Mouse (Mus musculus): ENCODE results near the gene Myo1c. TPM values are rescaled to one million over a fixed set of nuclear protein-coding genes. Genes with fewer than 3 reads are reported as not detected.

Myo1c gene
- 70.5 and 74.3 TPM in 2 replicates for polyA plus RNA-seq (2015; fragmentation: Nextera tagmentation; extraction: Ambion mirVana)

DNA sequence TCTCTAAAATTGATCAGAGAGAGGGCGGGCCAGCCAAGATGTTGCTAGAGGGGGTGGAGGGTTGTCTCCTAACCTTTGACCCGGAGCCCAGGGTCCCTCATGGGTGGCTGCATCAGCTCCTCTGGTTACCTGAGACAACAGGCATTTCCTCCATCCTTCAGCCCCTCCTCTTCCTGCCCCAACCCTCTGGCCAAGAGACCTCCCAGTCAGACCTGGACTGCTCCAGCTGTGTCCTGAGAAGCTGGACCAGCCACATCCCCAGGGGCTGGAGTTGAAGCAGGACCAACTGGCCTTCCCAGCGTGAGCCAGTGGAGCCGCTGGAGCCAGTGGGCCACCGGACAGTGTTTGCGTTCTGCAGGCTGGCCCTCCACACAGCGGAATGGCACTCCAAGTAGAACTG lies at the start of gene Myo1c:
TSS of gene Myo1c (plus strand) at position 194 of the 400 bp plus-strand sequence.
- peaks cover 41% of the 10 kb centered on the region for H3K4me1 ChIP-seq (ENCODE audit: control insufficient read depth, insufficient read depth, low read length)
- 75% methylated on average over 7 of the region's 7 CpGs for WGBS

DNA sequence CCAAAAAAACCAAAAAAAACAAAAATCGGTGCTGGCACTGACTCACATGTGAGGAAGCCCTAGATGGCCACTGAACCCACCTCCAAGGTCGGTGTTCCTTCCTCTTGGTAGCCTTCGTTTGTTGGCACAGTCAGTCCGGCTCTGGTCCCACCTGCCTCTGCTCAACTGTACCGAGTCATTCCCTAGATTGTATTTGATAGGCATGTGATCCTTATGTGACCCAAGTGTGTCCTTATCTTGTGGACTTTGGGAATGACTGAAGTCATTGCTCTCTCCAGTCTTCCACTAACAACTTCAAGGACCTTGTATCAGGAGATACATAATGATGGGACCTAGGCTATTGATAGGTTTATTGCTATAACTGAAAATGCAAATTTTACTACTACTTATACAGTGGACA lies 45.5 kb upstream of the Myo1c start:
- 88% methylated on average over 5 of the region's 5 CpGs for WGBS
- peaks cover 27% of the 10 kb centered on the region for H3K36me3 ChIP-seq (ENCODE audit: control insufficient read depth, insufficient read depth, low read length)
- H3K9me3 ChIP-seq (replicated peaks; ENCODE audit: control insufficient read depth, low read length) = no peaks in the 10 kb centered on the region
- no peak overlapping the region for H3K4me2 ChIP-seq (ENCODE audit: low read depth, low read length)
- no peaks in the 10 kb centered on the region for H3K4me1 ChIP-seq (ENCODE audit: control insufficient read depth, insufficient read depth, low read length)
- H3K27ac ChIP-seq (ENCODE audit: low read length) = peak overlapping the region; percentile 6; the same call in 1 of the 2 replicates
- no peak overlapping the region for H3K9ac ChIP-seq (ENCODE audit: low read length)
- H3K27me3 ChIP-seq (ENCODE audit: control insufficient read depth, insufficient read depth, low read length) = no peaks in the 10 kb centered on the region
- no peak; the same call in 1 of the 2 replicates for ATAC-seq (ENCODE audit: insufficient read depth, low FRiP score)
- H3K4me3 ChIP-seq (replicated peaks; ENCODE audit: low read length) = no peak overlapping the region

More for the DNA sequence above, at the start of gene Myo1c:
- H3K9ac ChIP-seq (ENCODE audit: low read length) = peak within 1 kb of the TSS; percentile 92
- peak within 1 kb of the TSS; percentile 84 for H3K4me2 ChIP-seq (ENCODE audit: low read depth, low read length)
- H3K4me3 ChIP-seq (replicated peaks; ENCODE audit: low read length) = peak within 1 kb of the TSS; percentile 80
- no peaks in the 10 kb centered on the region for H3K27me3 ChIP-seq (ENCODE audit: control insufficient read depth, insufficient read depth, low read length)
- peak within 1 kb of the TSS; percentile 97 for H3K27ac ChIP-seq (ENCODE audit: low read length)
- no peaks in the 10 kb centered on the region for H3K36me3 ChIP-seq (ENCODE audit: control insufficient read depth, insufficient read depth, low read length)
- H3K9me3 ChIP-seq (replicated peaks; ENCODE audit: control insufficient read depth, low read length) = no peaks in the 10 kb centered on the region
- ATAC-seq (ENCODE audit: insufficient read depth, low FRiP score) = no peak

DNA sequence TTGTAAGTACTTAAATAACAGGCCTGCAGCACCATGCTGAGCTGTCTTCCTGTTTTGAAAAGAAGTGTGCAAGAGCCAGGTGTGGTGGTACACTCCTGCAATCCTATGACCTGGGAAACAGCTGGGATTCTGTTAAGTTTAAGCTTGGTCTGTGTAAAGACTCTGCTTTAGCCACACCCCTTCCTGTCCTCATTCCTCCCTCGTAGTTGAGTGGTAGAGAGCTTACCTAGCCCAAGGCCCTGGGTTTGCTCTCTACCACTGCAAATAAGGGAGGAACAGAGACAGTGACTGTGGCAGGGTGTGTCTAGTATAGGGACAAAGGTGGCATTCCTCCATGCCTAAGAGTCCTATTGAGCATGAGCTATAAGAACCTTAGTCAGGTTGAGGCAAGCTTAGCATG lies 45.0 kb upstream of the Myo1c start:
- Histone ChIP-seq H3K36me3 (ENCODE audit: control insufficient read depth, insufficient read depth, low read length) (peaks cover 26% of the 10 kb centered on the region), H3K27me3 (ENCODE audit: control insufficient read depth, insufficient read depth, low read length) (no peaks in the 10 kb centered on the region), H3K27ac (ENCODE audit: low read length) (peak overlapping the region; percentile 6; the same call in 1 of the 2 replicates), H3K4me2 (ENCODE audit: low read depth, low read length) (no peak overlapping the region), H3K4me1 (ENCODE audit: control insufficient read depth, insufficient read depth, low read length) (no peaks in the 10 kb centered on the region), H3K4me3 (replicated peaks; ENCODE audit: low read length) (no peak overlapping the region), H3K9me3 (replicated peaks; ENCODE audit: control insufficient read depth, low read length) (no peaks in the 10 kb centered on the region), H3K9ac (ENCODE audit: low read length) (no peak overlapping the region)
- WGBS = 29% methylated on average over 1 of the region's 1 CpGs
- peak; percentile 74; the same call in 1 of the 2 replicates for ATAC-seq (ENCODE audit: insufficient read depth, low FRiP score)

- WGBS = 85% methylated on average over 5 of the region's 5 CpGs
- Histone ChIP-seq H3K27me3 (ENCODE audit: control insufficient read depth, insufficient read depth, low read length) (no peaks in the 10 kb centered on the region), H3K9me3 (replicated peaks; ENCODE audit: control insufficient read depth, low read length) (no peaks in the 10 kb centered on the region), H3K4me2 (ENCODE audit: low read depth, low read length) (no peak overlapping the region), H3K4me1 (ENCODE audit: control insufficient read depth, insufficient read depth, low read length) (no peaks in the 10 kb centered on the region), H3K27ac (ENCODE audit: low read length) (no peak overlapping the region), H3K36me3 (ENCODE audit: control insufficient read depth, insufficient read depth, low read length) (peaks cover 16% of the 10 kb centered on the region; the same call in 1 of the 2 replicates), H3K4me3 (replicated peaks; ENCODE audit: low read length) (no peak overlapping the region), H3K9ac (ENCODE audit: low read length) (no peak overlapping the region)
- ATAC-seq (ENCODE audit: insufficient read depth, low FRiP score) = no peak
Observed at GRCm38 (mm10) chr11:75608776-75609175, 41.5 kb upstream of the Myo1c start.

- H3K4me3 ChIP-seq (replicated peaks; ENCODE audit: low read length) = no peak overlapping the region
- H3K4me2 ChIP-seq (ENCODE audit: low read depth, low read length) = no peak overlapping the region
- ATAC-seq (ENCODE audit: insufficient read depth, low FRiP score) = no peak
- H3K4me1 ChIP-seq (ENCODE audit: control insufficient read depth, insufficient read depth, low read length) = no peaks in the 10 kb centered on the region
- H3K9ac ChIP-seq (ENCODE audit: low read length) = no peak overlapping the region
- H3K27me3 ChIP-seq (ENCODE audit: control insufficient read depth, insufficient read depth, low read length) = no peaks in the 10 kb centered on the region
- WGBS = 85% methylated on average over 2 of the region's 2 CpGs
- H3K36me3 ChIP-seq (ENCODE audit: control insufficient read depth, insufficient read depth, low read length) = peaks cover 6% of the 10 kb centered on the region; the same call in 1 of the 2 replicates
- H3K27ac ChIP-seq (ENCODE audit: low read length) = no peak overlapping the region
- H3K9me3 ChIP-seq (replicated peaks; ENCODE audit: control insufficient read depth, low read length) = no peaks in the 10 kb centered on the region
Observed at GRCm38 (mm10) chr11:75610021-75610420, 40.3 kb upstream of the Myo1c start.

GRCm38 (mm10) chr11:75614769-75615168 lies 35.5 kb upstream of the Myo1c start:
- ATAC-seq (ENCODE audit: insufficient read depth, low FRiP score) = no peak
- Histone ChIP-seq H3K4me2 (ENCODE audit: low read depth, low read length) (no peak overlapping the region), H3K27me3 (ENCODE audit: control insufficient read depth, insufficient read depth, low read length) (no peaks in the 10 kb centered on the region), H3K36me3 (ENCODE audit: control insufficient read depth, insufficient read depth, low read length) (peaks cover 14% of the 10 kb centered on the region), H3K9ac (ENCODE audit: low read length) (no peak overlapping the region), H3K27ac (ENCODE audit: low read length) (no peak overlapping the region), H3K9me3 (replicated peaks; ENCODE audit: control insufficient read depth, low read length) (no peaks in the 10 kb centered on the region), H3K4me1 (ENCODE audit: control insufficient read depth, insufficient read depth, low read length) (no peaks in the 10 kb centered on the region), H3K4me3 (replicated peaks; ENCODE audit: low read length) (no peak overlapping the region)
- WGBS = 97% methylated on average over 1 of the region's 1 CpGs

- no peaks in the 10 kb centered on the region for H3K27me3 ChIP-seq (ENCODE audit: control insufficient read depth, insufficient read depth, low read length)
- H3K4me2 ChIP-seq (ENCODE audit: low read depth, low read length) = no peak overlapping the region
- H3K36me3 ChIP-seq (ENCODE audit: control insufficient read depth, insufficient read depth, low read length) = peaks cover 20% of the 10 kb centered on the region
- WGBS = 71% methylated on average over 2 of the region's 2 CpGs
- no peak overlapping the region for H3K4me3 ChIP-seq (replicated peaks; ENCODE audit: low read length)
- peaks cover 2% of the 10 kb centered on the region; the same call in 1 of the 2 replicates for H3K4me1 ChIP-seq (ENCODE audit: control insufficient read depth, insufficient read depth, low read length)
- no peaks in the 10 kb centered on the region for H3K9me3 ChIP-seq (replicated peaks; ENCODE audit: control insufficient read depth, low read length)
- ATAC-seq (ENCODE audit: insufficient read depth, low FRiP score) = no peak
- H3K27ac ChIP-seq (ENCODE audit: low read length) = no peak overlapping the region
- H3K9ac ChIP-seq (ENCODE audit: low read length) = no peak overlapping the region
Observed at GRCm38 (mm10) chr11:75615556-75615955, 34.7 kb upstream of the Myo1c start.

GRCm38 (mm10) chr11:75619133-75619532 lies 31.2 kb upstream of the Myo1c start:
- H3K9me3 ChIP-seq (replicated peaks; ENCODE audit: control insufficient read depth, low read length) = no peaks in the 10 kb centered on the region
- peaks cover 26% of the 10 kb centered on the region for H3K36me3 ChIP-seq (ENCODE audit: control insufficient read depth, insufficient read depth, low read length)
- no peak overlapping the region for H3K4me3 ChIP-seq (replicated peaks; ENCODE audit: low read length)
- no peak for ATAC-seq (ENCODE audit: insufficient read depth, low FRiP score)
- no peaks in the 10 kb centered on the region for H3K27me3 ChIP-seq (ENCODE audit: control insufficient read depth, insufficient read depth, low read length)
- peaks cover 5% of the 10 kb centered on the region; the same call in 1 of the 2 replicates for H3K4me1 ChIP-seq (ENCODE audit: control insufficient read depth, insufficient read depth, low read length)
- 77% methylated on average over 5 of the region's 5 CpGs for WGBS
- no peak overlapping the region for H3K4me2 ChIP-seq (ENCODE audit: low read depth, low read length)
- H3K9ac ChIP-seq (ENCODE audit: low read length) = no peak overlapping the region
- H3K27ac ChIP-seq (ENCODE audit: low read length) = no peak overlapping the region

- Histone ChIP-seq H3K27ac (ENCODE audit: low read length) (peak overlapping the region; percentile 3), H3K4me1 (ENCODE audit: control insufficient read depth, insufficient read depth, low read length) (peaks cover 5% of the 10 kb centered on the region; the same call in 1 of the 2 replicates), H3K27me3 (ENCODE audit: control insufficient read depth, insufficient read depth, low read length) (no peaks in the 10 kb centered on the region), H3K4me3 (replicated peaks; ENCODE audit: low read length) (no peak overlapping the region), H3K9me3 (replicated peaks; ENCODE audit: control insufficient read depth, low read length) (no peaks in the 10 kb centered on the region), H3K9ac (ENCODE audit: low read length) (0 out of 2 replicates have a peak overlapping the region, but pooled peaks have one; percentile 14), H3K36me3 (ENCODE audit: control insufficient read depth, insufficient read depth, low read length) (peaks cover 27% of the 10 kb centered on the region), H3K4me2 (ENCODE audit: low read depth, low read length) (no peak overlapping the region)
- peak; percentile 64 for ATAC-seq (ENCODE audit: insufficient read depth, low FRiP score)
- WGBS = 73% methylated on average over 12 of the region's 12 CpGs
Observed at GRCm38 (mm10) chr11:75620136-75620780, 30.0 kb upstream of the Myo1c start.

Measured in stomach, embryonic 16.5 days (tissue).